Mouse (Mus musculus) ES-Bruce4 (cell line): ENCODE results near the gene Nos1. TPM values are rescaled to one million over a fixed set of nuclear protein-coding genes. Genes with fewer than 3 reads are reported as not detected.

Experiments
- H3K27ac ChIP-seq: 2 replicates; pipeline ENCODE4 v1.5.1; 2012; ENCODE audit warnings: low read length, inconsistent platforms; ENCODE audit not compliant: insufficient read depth
- H3K27me3 ChIP-seq: 2 replicates; pipeline ENCODE4 v1.6.1; 2012; ENCODE audit warnings: mild to moderate bottlenecking, low read length, inconsistent platforms; ENCODE audit not compliant: control insufficient read depth, poor library complexity, insufficient read depth, severe bottlenecking
- H3K36me3 ChIP-seq: 2 replicates; pipeline ENCODE4 v1.6.1; 2012; ENCODE audit warnings: inconsistent platforms, mild to moderate bottlenecking, low read length, moderate library complexity; ENCODE audit not compliant: control insufficient read depth, poor library complexity, insufficient read depth, severe bottlenecking
- H3K4me1 ChIP-seq: one replicate; pipeline ENCODE4 v1.8.1; 2011; ENCODE audit warnings: low read length; ENCODE audit not compliant: control insufficient read depth, insufficient read depth
- H3K4me3 ChIP-seq: 2 replicates; pipeline ENCODE4 v1.5.1; 2011; ENCODE audit warnings: low read depth, mild to moderate bottlenecking, low read length
- H3K9ac ChIP-seq: 2 replicates; pipeline ENCODE4 v1.6.1; 2012; ENCODE audit warnings: low read depth, mild to moderate bottlenecking, inconsistent platforms; ENCODE audit not compliant: poor library complexity, severe bottlenecking
- H3K9me3 ChIP-seq: replicated peaks from 2 replicates; pipeline ENCODE4 v1.6.1; 2012; ENCODE audit warnings: mild to moderate bottlenecking, low read length, inconsistent platforms; ENCODE audit not compliant: control insufficient read depth, poor library complexity, insufficient read depth, severe bottlenecking
- CTCF ChIP-seq: IDR thresholded peaks from one replicate; pipeline ENCODE4 v1.8.1; 2011; ENCODE audit warnings: low read depth, low read length
- EP300 ChIP-seq: IDR thresholded peaks from 2 replicates; pipeline ENCODE4 v1.6.1; 2011; ENCODE audit warnings: low read depth, low read length; ENCODE audit not compliant: insufficient read depth
- POLR2A ChIP-seq: IDR thresholded peaks from one replicate; pipeline ENCODE4 v1.8.1; 2011; ENCODE audit warnings: low read length; ENCODE audit not compliant: insufficient read depth
- polyA plus RNA-seq: library from polyadenylated mRNA; stranded (reverse); fragments of >200 nt; gene quantifications from 2 replicates; pipeline ENCODE4 v1.2.4, GENCODE M21; 2011; ENCODE audit warnings: low read depth; ENCODE audit not compliant: missing spikeins, insufficient read depth, insufficient read length

Gene Nos1
- polyA plus RNA-seq, 1 experiment: 1.7 TPM

- no peaks in the 10 kb centered on the region for H3K36me3 ChIP-seq
- H3K4me1 ChIP-seq: no peaks in the 10 kb centered on the region
- no peak for TF ChIP-seq EP300
- no peaks in the 10 kb centered on the region for H3K9me3 ChIP-seq
- no peaks in the 10 kb centered on the region for H3K27me3 ChIP-seq
- H3K27ac ChIP-seq: no peak overlapping the region
- no peak overlapping the region for H3K4me3 ChIP-seq
- no peak overlapping the region for H3K9ac ChIP-seq
Observed at GRCm38 (mm10) chr5:117802071-117802521, 21.3 kb downstream of the Nos1 start.

GRCm38 (mm10) chr5:117803551-117803950 lies 22.7 kb downstream of the Nos1 start:
- H3K27ac ChIP-seq: no peak overlapping the region
- H3K27me3 ChIP-seq: no peaks in the 10 kb centered on the region
- no peak overlapping the region for H3K4me3 ChIP-seq
- no peaks in the 10 kb centered on the region for H3K36me3 ChIP-seq
- H3K4me1 ChIP-seq: no peaks in the 10 kb centered on the region
- TF ChIP-seq CTCF (no peak), POLR2A (no peak), EP300 (no peak)
- H3K9ac ChIP-seq: no peak overlapping the region
- H3K9me3 ChIP-seq: no peaks in the 10 kb centered on the region

GRCm38 (mm10) chr5:117810930-117811329 lies 30.1 kb downstream of the Nos1 start:
- TF ChIP-seq CTCF (no peak), EP300 (no peak), POLR2A (no peak)
- no peak overlapping the region for H3K4me3 ChIP-seq

GRCm38 (mm10) chr5:117818800-117819199 lies 38.0 kb downstream of the Nos1 start:
- no peaks in the 10 kb centered on the region for H3K9me3 ChIP-seq
- no peaks in the 10 kb centered on the region for H3K36me3 ChIP-seq
- H3K27ac ChIP-seq: no peak overlapping the region
- H3K4me3 ChIP-seq: no peak overlapping the region
- TF ChIP-seq CTCF (no peak), EP300 (no peak), POLR2A (no peak)
- no peaks in the 10 kb centered on the region for H3K4me1 ChIP-seq
- no peaks in the 10 kb centered on the region for H3K27me3 ChIP-seq
- H3K9ac ChIP-seq: no peak overlapping the region

More at GRCm38 (mm10) chr5:117810930-117811329, 30.1 kb downstream of the Nos1 start:
- Histone ChIP-seq H3K9ac (no peak overlapping the region), H3K9me3 (no peaks in the 10 kb centered on the region), H3K36me3 (no peaks in the 10 kb centered on the region), H3K27ac (no peak overlapping the region), H3K27me3 (no peaks in the 10 kb centered on the region), H3K4me1 (no peaks in the 10 kb centered on the region)

GRCm38 (mm10) chr5:117820445-117820844 lies 39.6 kb downstream of the Nos1 start:
- H3K27ac ChIP-seq: no peak overlapping the region
- H3K36me3 ChIP-seq: no peaks in the 10 kb centered on the region
- no peaks in the 10 kb centered on the region for H3K9me3 ChIP-seq
- H3K27me3 ChIP-seq: no peaks in the 10 kb centered on the region
- no peak overlapping the region for H3K4me3 ChIP-seq
- TF ChIP-seq CTCF (no peak), EP300 (no peak), POLR2A (no peak)
- H3K9ac ChIP-seq: no peak overlapping the region
- H3K4me1 ChIP-seq: no peaks in the 10 kb centered on the region

- no peaks in the 10 kb centered on the region for H3K36me3 ChIP-seq
- H3K27me3 ChIP-seq: no peaks in the 10 kb centered on the region
- TF ChIP-seq POLR2A: no peak
- no peak for TF ChIP-seq CTCF
- TF ChIP-seq EP300: no peak
- no peak overlapping the region for H3K9ac ChIP-seq
- H3K9me3 ChIP-seq: no peaks in the 10 kb centered on the region
- H3K4me1 ChIP-seq: no peaks in the 10 kb centered on the region
- H3K4me3 ChIP-seq: no peak overlapping the region
- no peak overlapping the region for H3K27ac ChIP-seq
Observed at GRCm38 (mm10) chr5:117823811-117824210, 43.0 kb downstream of the Nos1 start.
